Mouse (Mus musculus) retina, adult 2 months (tissue): ENCODE results near the gene C030005K15Rik.
"Not testable (repeated sequence)": the region's sequence is repeated elsewhere in the genome, so short reads cannot be mapped to it uniquely, and the experiment has no call there.

Source experiments
- DNase-seq: peaks from one replicate; pipeline ENCODE4 v3.0.0-alpha.2; 2012; ENCODE audit warnings: low read depth, low spot score

The C030005K15Rik gene

GRCm38 (mm10) chr10:97726655-97727054 lies at the start of gene C030005K15Rik:
TSS of gene C030005K15Rik (minus strand) at chr10:97726755.
- DNase-seq: not testable (repeated sequence)

GRCm38 (mm10) chr10:97768171-97768749 lies 41.7 kb upstream of the C030005K15Rik start:
- DNase-seq: no peak

GRCm38 (mm10) chr10:97753821-97754220 lies 27.3 kb upstream of the C030005K15Rik start:
- no peak for DNase-seq

GRCm38 (mm10) chr10:97747231-97747630 lies 20.7 kb upstream of the C030005K15Rik start:
- DNase-seq: no peak

GRCm38 (mm10) chr10:97725929-97726328 lies 626 bp downstream of the C030005K15Rik start:
- no peak for DNase-seq

GRCm38 (mm10) chr10:97722709-97723108 lies 3.8 kb downstream of the C030005K15Rik start:
- no peak for DNase-seq

- no peak for DNase-seq
Observed at GRCm38 (mm10) chr10:97720625-97721024, 5.9 kb downstream of the C030005K15Rik start.

- DNase-seq: no peak
Observed at GRCm38 (mm10) chr10:97718021-97718420, 8.5 kb downstream of the C030005K15Rik start.

GRCm38 (mm10) chr10:97717233-97717632 lies 9.3 kb downstream of the C030005K15Rik start:
- no peak for DNase-seq

- DNase-seq: no peak
Observed at GRCm38 (mm10) chr10:97715289-97715906, 11.2 kb downstream of the C030005K15Rik start.

GRCm38 (mm10) chr10:97714584-97714983 lies 12.0 kb downstream of the C030005K15Rik start:
- no peak for DNase-seq

GRCm38 (mm10) chr10:97712687-97713086 lies 13.9 kb downstream of the C030005K15Rik start:
- peak; percentile 28 for DNase-seq

GRCm38 (mm10) chr10:97704562-97704961 lies 22.0 kb downstream of the C030005K15Rik start:
- DNase-seq: no peak

- no peak for DNase-seq
Observed at GRCm38 (mm10) chr10:97702321-97702720, 24.2 kb downstream of the C030005K15Rik start.

- no peak for DNase-seq
Observed at GRCm38 (mm10) chr10:97693398-97694135, 33.0 kb downstream of the C030005K15Rik start.

GRCm38 (mm10) chr10:97692913-97693312 lies 33.6 kb downstream of the C030005K15Rik start, which contains the start of gene Ccer1:
TSS of gene Ccer1 (plus strand) at chr10:97693059.
- no peak for DNase-seq

GRCm38 (mm10) chr10:97689425-97689824 lies 37.1 kb downstream of the C030005K15Rik start:
- no peak for DNase-seq

- DNase-seq: no peak
Observed at GRCm38 (mm10) chr10:97687198-97687597, 39.4 kb downstream of the C030005K15Rik start.

- no peak for DNase-seq
Observed at GRCm38 (mm10) chr10:97682981-97683380, 43.6 kb downstream of the C030005K15Rik start.
